Comparison of ENCODE assay signal across 13 mouse cellular contexts in genomic region chr4:44910065-44910464, GRCm38 (mm10).
DNase-seq lines count a peak whose midpoint lies in the region; ATAC-seq and TF ChIP-seq lines count a peak whose summit lies in the region.
"Had no signal": no experiment of that assay in that cellular context is flagged by ENCODE, and none has a peak within 500 bp of the region (broad histone marks: within the 10 kb centered on the region; RNA-seq: fewer than 3 reads in every experiment).

No protein-coding gene starts in this region.

- no peak for TF ChIP-seq POLR2A in kidney, adult 2 months (IDR thresholded peaks at IDR 0.05; ENCODE audit: low read depth, low read length)

- H3K9me3 ChIP-seq in kidney, embryonic 15.5 days (replicated peaks), result no peaks in the 10 kb centered on the region
- H3K9me3 ChIP-seq in lung, embryonic 14.5 days (ENCODE audit: low read depth, low read length), result no peaks in the 10 kb centered on the region
- H3K9me3 ChIP-seq: heart, embryonic 15.5 days; midbrain, embryonic 12.5 days had no signal

- peak; percentile 60 for TF ChIP-seq CTCF in kidney, adult 2 months (conservative IDR thresholded peaks at IDR 0.05; ENCODE audit: insufficient read depth, insufficient read length, low read depth, low read length)
- peak; percentile 36 for TF ChIP-seq CTCF in lung, embryonic 14.5 days (IDR thresholded peaks at IDR 0.05; ENCODE audit: low read depth)

- no peak overlapping the region for H3K27ac ChIP-seq in kidney, adult 2 months (ENCODE audit: insufficient read depth, low read depth, low read length)
- no peak overlapping the region for H3K27ac ChIP-seq in kidney, embryonic 15.5 days
- no peak overlapping the region for H3K27ac ChIP-seq in lung, embryonic 14.5 days (ENCODE audit: low read depth)
- H3K27ac ChIP-seq: heart, embryonic 15.5 days; midbrain, embryonic 12.5 days had no signal

- H3K4me1 ChIP-seq in kidney, adult 2 months (ENCODE audit: control insufficient read depth, insufficient read depth, low read length), result no peaks in the 10 kb centered on the region
- no peaks in the 10 kb centered on the region for H3K4me1 ChIP-seq in kidney, embryonic 15.5 days
- no peaks in the 10 kb centered on the region for H3K4me1 ChIP-seq in lung, embryonic 14.5 days (ENCODE audit: insufficient read depth)

- no peak overlapping the region for H3K9ac ChIP-seq in kidney, embryonic 15.5 days
- H3K9ac ChIP-seq in lung, embryonic 14.5 days, result no peak overlapping the region
- H3K9ac ChIP-seq: heart, embryonic 15.5 days; midbrain, embryonic 12.5 days had no signal

- H3K4me2 ChIP-seq in kidney, embryonic 15.5 days, result no peak overlapping the region
- no peak overlapping the region for H3K4me2 ChIP-seq in lung, embryonic 14.5 days
- H3K4me2 ChIP-seq: heart, embryonic 15.5 days; midbrain, embryonic 12.5 days had no signal

- DNase-seq in CD4-positive, CD25-positive, alpha-beta regulatory T cell, adult 2 months (ENCODE audit: low read depth, low spot score), result peak; percentile 4
- DNase-seq in kidney, adult 2 months, result peak; percentile 16
- DNase-seq in A20 (ENCODE audit: low read depth, low spot score), result peak; percentile 87
- DNase-seq in lung, embryonic 14.5 days, result peak; percentile 26
- no peak for DNase-seq in urinary bladder, postnatal 14 days (ENCODE audit: low spot score)
- DNase-seq in adrenal gland, postnatal 25 days, result no peak
- DNase-seq: adrenal gland, postnatal 10 days; right cerebral cortex, postnatal 14 days; thymus, postnatal 25 days had no signal

- H3K4me3 ChIP-seq in kidney, adult 2 months (ENCODE audit: insufficient read depth, low read depth, low read length), result no peak overlapping the region
- H3K4me3 ChIP-seq in kidney, embryonic 15.5 days (replicated peaks), result no peak overlapping the region
- H3K4me3 ChIP-seq in lung, embryonic 14.5 days (ENCODE audit: low read depth, low read length), result no peak overlapping the region
- H3K4me3 ChIP-seq: heart, embryonic 15.5 days; midbrain, embryonic 12.5 days had no signal

- no peaks in the 10 kb centered on the region for H3K36me3 ChIP-seq in kidney, adult 2 months (ENCODE audit: control insufficient read depth, insufficient read depth, low read length)
- H3K36me3 ChIP-seq in kidney, embryonic 15.5 days, result no peaks in the 10 kb centered on the region
- H3K36me3 ChIP-seq in lung, embryonic 14.5 days (ENCODE audit: insufficient read depth), result no peaks in the 10 kb centered on the region
- H3K36me3 ChIP-seq: heart, embryonic 15.5 days; midbrain, embryonic 12.5 days had no signal

- no peak for ATAC-seq in CD4-positive, CD25-positive, alpha-beta regulatory T cell, adult 4 months
- no peak for ATAC-seq in kidney, embryonic 15.5 days (replicated peaks; ENCODE audit: low FRiP score)
- ATAC-seq in lung, embryonic 14.5 days (ENCODE audit: insufficient read depth), result no peak

- no peaks in the 10 kb centered on the region for H3K27me3 ChIP-seq in kidney, adult 2 months (replicated peaks; ENCODE audit: control insufficient read depth, insufficient read depth, low read length)
- no peaks in the 10 kb centered on the region for H3K27me3 ChIP-seq in kidney, embryonic 15.5 days
- H3K27me3 ChIP-seq in lung, embryonic 14.5 days (ENCODE audit: insufficient read depth, low read length), result no peaks in the 10 kb centered on the region
- H3K27me3 ChIP-seq: heart, embryonic 15.5 days had no signal

- WGBS in kidney, adult 2 months, result 55% methylated on average over 2 of the region's 2 CpGs
- 63% methylated on average over 2 of the region's 2 CpGs for WGBS in kidney, embryonic 15.5 days
- 48% methylated on average over 2 of the region's 2 CpGs for WGBS in lung, embryonic 14.5 days

Comparison
In these comparisons a context has a peak if more than half of its experiments do, and no peak if none do; other contexts are left out.
1. DNase-seq: peak in CD4-positive, CD25-positive, alpha-beta regulatory T cell, adult 2 months (single experiment), kidney, adult 2 months (single experiment), A20 (single experiment) and lung, embryonic 14.5 days (single experiment); none in urinary bladder, postnatal 14 days (single experiment) and adrenal gland, postnatal 25 days (single experiment).